Mouse (Mus musculus): ENCODE results near the gene Polr2a. TPM values are rescaled to one million over a fixed set of nuclear protein-coding genes. Genes with fewer than 3 reads are reported as not detected.

Polr2a gene
- total and polyA plus RNA-seq, 3 experiments, result 16.6 to 193 (median 73.9) TPM

GRCm38 (mm10) chr11:69760160-69760900 is 1.9 kb upstream of the Polr2a start:
- Histone ChIP-seq H3K27me3 (ENCODE audit: control insufficient read depth in 1 of 2, insufficient read depth in 2 of 2, low read length in 2 of 2) (no peaks in the 10 kb centered on the region), H3K4me1 (ENCODE audit: control insufficient read depth in 1 of 2, insufficient read depth in 2 of 2, low read length in 2 of 2) (peaks cover 5 to 24% of the 10 kb centered on the region in 2 experiments), H3K79me2 (ENCODE audit: control insufficient read depth, insufficient read depth, low read length, poor library complexity) (peaks cover 24% of the 10 kb centered on the region), H3K36me3 (ENCODE audit: control insufficient read depth in 1 of 2, insufficient read depth in 2 of 2, low read length in 2 of 2) (peaks cover 0 to 16% of the 10 kb centered on the region in 2 experiments; a peak in 2 of 4 replicates), H3K9me3 (replicated peaks; ENCODE audit: insufficient read depth, low read length) (no peaks in the 10 kb centered on the region), H3K9ac (ENCODE audit: control insufficient read depth, low read depth, low read length, poor library complexity, severe bottlenecking) (peak overlapping the region; percentile 84), H3K27ac (ENCODE audit: control insufficient read depth, low read depth, low read length) (peak overlapping the region; percentile 96), H3K4me3 (ENCODE audit: control insufficient read depth in 1 of 2, insufficient read depth in 1 of 2, low read depth in 2 of 2, low read length in 2 of 2) (peak overlapping the region; percentile 70 to 85)
- no peak for TF ChIP-seq HCFC1 (IDR thresholded peaks at IDR 0.05; ENCODE audit: low read depth, low read length)
- TF ChIP-seq EP300 (IDR thresholded peaks at IDR 0.05; ENCODE audit: low read depth in 1 of 2, low read length in 2 of 2), result no peak
- TF ChIP-seq CHD2 (IDR thresholded peaks at IDR 0.05; ENCODE audit: low read length), result no peak
- TF ChIP-seq ELF1 (IDR thresholded peaks at IDR 0.05; ENCODE audit: low read depth, low read length), result no peak
- TF ChIP-seq NELFE (IDR thresholded peaks at IDR 0.05; ENCODE audit: low read depth, low read length), result no peak
- peak; percentile 45 for DNase-seq (ENCODE audit: low read depth, low spot score)

- no peaks in the 10 kb centered on the region for H3K27me3 ChIP-seq (ENCODE audit: control insufficient read depth in 1 of 2, insufficient read depth in 2 of 2, low read length in 2 of 2)
- DNase-seq (ENCODE audit: low read depth, low spot score), result peak; percentile 98
- H3K4me1 ChIP-seq (ENCODE audit: control insufficient read depth in 1 of 2, insufficient read depth in 2 of 2, low read length in 2 of 2), result peaks cover 8 to 21% of the 10 kb centered on the region in 2 experiments
- peaks cover 0 to 24% of the 10 kb centered on the region in 2 experiments; a peak in 2 of 4 replicates for H3K36me3 ChIP-seq (ENCODE audit: control insufficient read depth in 1 of 2, insufficient read depth in 2 of 2, low read length in 2 of 2)
- peak overlapping the region; percentile 70 to 85 for H3K4me3 ChIP-seq (ENCODE audit: control insufficient read depth in 1 of 2, insufficient read depth in 1 of 2, low read depth in 2 of 2, low read length in 2 of 2)
- H3K9ac ChIP-seq (ENCODE audit: control insufficient read depth, low read depth, low read length, poor library complexity, severe bottlenecking), result peak overlapping the region; percentile 89
- H3K27ac ChIP-seq (ENCODE audit: control insufficient read depth, low read depth, low read length), result peak overlapping the region; percentile 98
- peaks cover 34% of the 10 kb centered on the region for H3K79me2 ChIP-seq (ENCODE audit: control insufficient read depth, insufficient read depth, low read length, poor library complexity)
- H3K9me3 ChIP-seq (replicated peaks; ENCODE audit: insufficient read depth, low read length), result no peaks in the 10 kb centered on the region
- 0 out of 2 replicates have a peak, but pooled peaks have one; percentile 5 for TF ChIP-seq USF1 (IDR thresholded peaks at IDR 0.05; ENCODE audit: low read depth, low read length)
- no peak for TF ChIP-seq GABPA (IDR thresholded peaks at IDR 0.05; ENCODE audit: low read depth, low read length)
- peak; percentile 65; the same call in 1 of the 2 replicates for TF ChIP-seq MYC (IDR thresholded peaks at IDR 0.05; ENCODE audit: low read depth, low read length)
- TF ChIP-seq EP300 (IDR thresholded peaks at IDR 0.05; ENCODE audit: low read depth in 1 of 2, low read length in 2 of 2), result peak in 1 of 2 experiments; percentile 61; a peak in 3 of 4 replicates
- TF ChIP-seq NRF1 (IDR thresholded peaks at IDR 0.05; ENCODE audit: insufficient read depth, low read depth, low read length, poor library complexity, severe bottlenecking), result no peak
- peak; percentile 83 for TF ChIP-seq TBP (IDR thresholded peaks at IDR 0.05; ENCODE audit: low read depth, low read length)
- peak; percentile 53 to 81; a peak in 3 of 4 replicates for TF ChIP-seq POLR2A (IDR thresholded peaks at IDR 0.05; ENCODE audit: control insufficient read depth in 1 of 2, insufficient read depth in 1 of 2, low read depth in 1 of 2, low read length in 2 of 2, poor library complexity in 1 of 2)
- TF ChIP-seq SMC3 (IDR thresholded peaks at IDR 0.05; ENCODE audit: low read depth, low read length), result no peak
- no peak for TF ChIP-seq POLR2AphosphoS5 (IDR thresholded peaks at IDR 0.05; ENCODE audit: borderline replicate concordance, low read depth, low read length)
- no peak for TF ChIP-seq KAT2A (conservative IDR thresholded peaks at IDR 0.05; ENCODE audit: low read depth, low read length)
- 0 out of 2 replicates have a peak, but pooled peaks have one; percentile 7 for TF ChIP-seq JUND (IDR thresholded peaks at IDR 0.05; ENCODE audit: low read depth, low read length)
- TF ChIP-seq ZKSCAN1 (IDR thresholded peaks at IDR 0.05; ENCODE audit: low read depth, low read length), result no peak
- TF ChIP-seq CTCF (IDR thresholded peaks at IDR 0.05 in 2 of 3, conservative IDR thresholded peaks at IDR 0.05 in 1 of 3; ENCODE audit: control insufficient read depth in 1 of 3, insufficient read depth in 1 of 3, low read depth in 2 of 3, low read length in 3 of 3, poor library complexity in 1 of 3, severe bottlenecking in 1 of 3), result no peak
- TF ChIP-seq RAD21 (IDR thresholded peaks at IDR 0.05; ENCODE audit: low read depth, low read length), result no peak
- TF ChIP-seq CHD2 (IDR thresholded peaks at IDR 0.05; ENCODE audit: low read length), result peak; percentile 63
- TF ChIP-seq HCFC1 (IDR thresholded peaks at IDR 0.05; ENCODE audit: low read depth, low read length), result no peak
- TF ChIP-seq GATA1 (IDR thresholded peaks at IDR 0.05; ENCODE audit: low read depth, low read length), result no peak
- TF ChIP-seq ZNF384 (IDR thresholded peaks at IDR 0.05; ENCODE audit: low read depth, low read length), result no peak; the same call in 1 of the 2 replicates
- TF ChIP-seq MAZ (IDR thresholded peaks at IDR 0.05; ENCODE audit: low read depth, low read length), result no peak; the same call in 1 of the 2 replicates
- no peak; the same call in 1 of the 2 replicates for TF ChIP-seq RCOR1 (IDR thresholded peaks at IDR 0.05; ENCODE audit: low read depth, low read length)
- 0 out of 2 replicates have a peak, but pooled peaks have one; percentile 0 for TF ChIP-seq ZC3H11A (IDR thresholded peaks at IDR 0.05; ENCODE audit: low read depth, low read length)
- TF ChIP-seq E2F4 (IDR thresholded peaks at IDR 0.05; ENCODE audit: borderline replicate concordance, low read depth, low read length), result no peak
- TF ChIP-seq SIN3A (IDR thresholded peaks at IDR 0.05; ENCODE audit: low read length), result peak; percentile 72
- TF ChIP-seq CHD1 (IDR thresholded peaks at IDR 0.05; ENCODE audit: low read depth, low read length), result no peak; the same call in 1 of the 2 replicates
- peak; percentile 79 for TF ChIP-seq MXI1 (IDR thresholded peaks at IDR 0.05; ENCODE audit: low read depth, low read length)
- peak; percentile 95 for TF ChIP-seq ZMIZ1 (IDR thresholded peaks at IDR 0.05; ENCODE audit: low read depth, low read length)
Measured at GRCm38 (mm10) chr11:69758971-69759721, 709 bp upstream of the Polr2a start.
